Mouse (Mus musculus) v-Abl transformed pro-B cells (cell line): ENCODE results near the gene Cyp2u1.

ENCODE experiments used
- in situ Hi-C, 2 experiments: fragments of 400-800 bp; cut with MboI; formaldehyde crosslinking; loops; one replicate each; pipeline ENCODE4 v1.15.1; 2025; ENCODE audit not compliant: unreplicated experiment in 2 of 2

Cyp2u1 gene

DNA sequence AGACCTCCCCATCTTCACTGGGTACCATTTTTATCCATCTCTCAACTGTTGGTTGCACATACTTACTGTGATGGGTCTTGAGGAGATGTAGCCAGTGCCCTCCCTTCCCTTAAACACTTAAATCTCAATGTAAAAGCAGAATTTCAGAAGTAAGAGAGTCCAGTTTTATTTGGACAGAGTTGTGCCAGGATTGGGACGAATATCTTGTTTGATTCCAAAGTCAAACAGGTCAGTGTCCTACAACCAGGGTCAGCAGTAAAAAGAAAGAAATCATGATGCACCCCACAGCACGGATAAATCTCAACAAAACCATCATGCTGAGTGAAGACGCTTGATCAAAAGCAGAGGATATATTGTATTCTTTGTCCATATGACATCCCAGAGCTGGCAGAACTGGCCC, 4.8 kb upstream of the Cyp2u1 start:
- in situ Hi-C loops = no loop called here

DNA sequence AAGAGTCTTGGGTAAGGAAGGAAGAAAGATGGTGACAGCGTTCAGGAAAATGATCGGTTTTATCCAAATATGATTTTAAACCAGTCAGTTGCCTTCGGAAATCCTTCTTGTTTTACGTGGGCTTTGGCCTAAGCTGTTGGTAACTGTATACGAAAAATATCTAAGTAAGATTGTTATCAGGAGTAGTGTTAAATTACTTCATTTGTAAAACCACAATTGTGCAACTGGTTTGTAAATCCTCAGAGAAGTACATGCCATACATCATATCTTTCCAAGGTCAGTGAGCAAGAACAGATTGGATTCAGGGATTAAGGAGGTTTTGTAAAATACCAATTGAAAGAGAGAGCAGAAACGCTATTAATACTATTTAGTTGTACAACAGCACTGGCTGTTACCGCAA, 3.2 kb upstream of the Cyp2u1 start:
- in situ Hi-C loops = no loop called here

DNA sequence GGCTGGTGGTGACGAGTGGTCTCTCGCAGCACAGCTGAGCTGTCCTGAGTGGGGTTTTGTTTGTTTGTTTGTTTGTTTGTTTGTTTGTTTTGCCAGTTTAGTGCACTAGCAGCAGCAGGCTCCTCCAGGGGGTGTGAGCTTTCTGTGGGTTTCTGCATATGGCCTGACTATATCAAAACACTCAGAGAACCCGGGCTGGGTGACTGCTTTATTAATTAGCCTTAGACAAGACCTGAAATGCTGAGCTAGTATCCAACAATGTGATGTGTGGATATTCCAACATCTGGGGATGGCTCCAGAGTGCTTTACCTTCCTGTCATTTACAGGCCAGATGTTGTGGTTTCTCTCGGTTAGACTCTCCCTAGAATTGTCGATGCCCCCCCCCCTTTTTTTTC, 290 bp upstream of the Cyp2u1 start:
- in situ Hi-C loops = no loop called here

DNA sequence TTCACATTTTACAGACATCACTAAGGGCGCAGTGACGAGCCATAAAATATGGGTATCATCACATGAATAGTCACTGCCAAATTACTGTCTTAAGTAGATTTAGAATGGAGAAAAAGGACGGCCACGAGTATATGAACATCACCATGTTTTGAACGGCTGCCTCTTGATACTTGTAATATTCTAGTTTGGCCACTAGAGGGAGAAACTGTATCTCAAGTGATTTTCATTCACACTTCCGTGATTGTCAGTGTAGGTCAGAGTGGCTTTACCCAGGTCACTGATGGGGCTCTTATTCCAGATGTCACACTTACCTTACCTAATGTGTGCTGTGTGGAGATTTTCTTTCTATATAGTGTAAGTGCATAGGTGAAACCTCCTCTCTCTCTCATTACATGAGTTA, 3.1 kb downstream of the Cyp2u1 start:
- in situ Hi-C loops = no loop called here

DNA sequence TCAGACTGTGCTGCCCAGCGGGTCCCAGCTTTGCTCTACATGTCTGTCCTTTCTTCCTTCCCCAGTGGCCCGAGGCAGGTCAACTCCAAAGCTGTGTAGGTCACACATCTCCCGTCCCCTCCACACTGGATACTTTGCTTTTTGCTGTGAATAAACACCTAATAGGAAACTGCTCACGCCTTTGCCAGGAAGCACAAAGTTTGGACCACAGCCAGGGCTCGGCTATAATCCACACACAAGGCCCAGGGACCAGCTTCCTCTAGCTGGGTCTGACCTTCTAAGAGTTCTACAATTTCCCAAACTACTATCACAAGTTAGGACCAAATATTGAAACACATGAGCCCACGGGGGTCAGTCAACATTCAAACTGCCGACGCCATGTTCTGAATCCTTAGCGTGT, 3.9 kb downstream of the Cyp2u1 start:
- in situ Hi-C loops = no loop called here

DNA sequence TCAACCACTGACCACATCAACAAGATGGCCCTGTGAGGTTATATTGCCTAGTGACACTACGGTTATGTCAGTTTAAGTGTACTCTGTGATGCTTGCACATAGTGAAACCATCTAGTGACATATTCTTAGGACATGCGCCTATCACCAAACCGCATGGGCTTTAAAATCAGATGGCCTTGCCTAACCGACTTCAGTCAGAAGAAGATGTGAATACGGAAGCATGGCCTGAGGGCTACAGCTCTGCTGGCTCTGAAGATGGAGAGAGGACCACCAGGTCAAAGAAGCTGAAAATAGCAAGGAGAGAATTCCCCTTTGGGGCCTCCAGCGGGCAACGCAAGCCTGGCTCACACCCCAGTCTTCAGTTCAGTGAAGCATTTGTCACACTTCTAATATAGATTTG, 6.1 kb downstream of the Cyp2u1 start:
- in situ Hi-C loops = no loop called here

DNA sequence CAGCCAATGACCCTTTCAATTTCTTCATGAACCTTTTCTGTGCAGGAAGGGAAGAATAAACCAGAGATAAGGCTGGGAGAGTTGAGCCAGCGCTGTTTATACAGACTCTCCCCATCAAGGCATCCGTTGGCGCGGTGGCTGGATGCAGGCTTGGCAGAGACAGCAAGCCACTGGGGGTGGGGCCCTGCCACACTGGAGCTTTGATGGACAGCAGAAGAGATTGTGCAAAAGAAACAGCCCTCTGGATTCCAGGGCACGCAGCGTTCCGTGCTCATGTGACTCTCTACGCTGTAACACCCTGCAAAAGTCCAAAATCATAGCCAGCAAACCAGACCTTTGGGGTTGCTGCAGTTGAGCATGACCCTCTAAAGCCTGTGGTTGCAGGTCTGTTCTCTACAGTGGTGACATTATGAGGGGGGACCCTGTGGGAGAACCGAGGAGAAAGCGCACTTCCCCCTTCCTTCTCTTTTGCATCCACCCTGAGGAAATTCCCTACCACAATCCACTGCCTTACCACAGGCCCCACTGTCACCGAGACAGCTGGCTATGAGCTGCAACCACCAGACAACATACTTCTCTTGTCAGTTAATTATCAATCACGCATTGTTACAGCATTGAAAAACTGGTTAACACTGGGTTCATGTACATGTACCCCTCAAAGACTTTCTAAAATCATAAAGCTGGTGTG, 7.4 kb downstream of the Cyp2u1 start:
- in situ Hi-C loops = no loop called here

DNA sequence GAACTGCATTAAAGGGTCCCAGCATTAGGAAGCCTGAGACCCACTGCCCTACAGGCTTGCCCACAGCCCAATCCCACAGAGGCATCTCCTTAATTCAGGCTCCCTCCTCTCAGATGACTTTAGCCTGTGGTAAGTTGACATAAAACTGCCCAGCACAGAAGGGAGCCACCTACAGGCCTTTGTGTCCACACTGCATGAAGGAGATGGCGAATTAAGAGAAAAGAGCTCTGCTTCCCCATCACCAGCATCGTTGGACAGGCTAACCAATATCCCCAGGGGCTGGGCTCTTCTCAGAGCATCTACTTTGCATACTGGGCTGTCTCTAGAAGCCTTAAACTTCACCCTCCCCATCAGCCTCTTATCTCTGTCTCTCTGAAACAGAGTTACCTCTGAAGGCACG, 8.5 kb downstream of the Cyp2u1 start:
- in situ Hi-C loops = no loop called here

DNA sequence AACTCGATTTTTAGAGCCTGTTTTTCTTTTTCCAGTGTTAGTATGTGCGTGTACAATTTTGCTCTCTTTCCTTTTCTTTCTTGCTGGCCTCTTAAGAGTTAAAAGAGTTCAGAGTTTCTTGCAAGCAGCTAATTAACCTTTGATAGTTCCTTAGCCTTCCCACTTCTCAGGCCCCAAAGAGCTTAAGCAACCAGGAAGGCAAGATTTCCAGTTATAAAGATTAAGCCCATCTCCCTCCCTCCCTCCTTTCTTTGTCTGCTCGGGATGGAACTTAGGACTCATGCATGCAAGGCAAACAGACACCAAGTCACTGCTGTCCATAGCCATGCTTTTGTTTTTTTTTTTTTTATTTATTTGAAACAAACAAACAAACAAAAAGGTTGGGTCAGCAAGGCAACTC, 10.1 kb downstream of the Cyp2u1 start:
- in situ Hi-C loops = no loop called here

DNA sequence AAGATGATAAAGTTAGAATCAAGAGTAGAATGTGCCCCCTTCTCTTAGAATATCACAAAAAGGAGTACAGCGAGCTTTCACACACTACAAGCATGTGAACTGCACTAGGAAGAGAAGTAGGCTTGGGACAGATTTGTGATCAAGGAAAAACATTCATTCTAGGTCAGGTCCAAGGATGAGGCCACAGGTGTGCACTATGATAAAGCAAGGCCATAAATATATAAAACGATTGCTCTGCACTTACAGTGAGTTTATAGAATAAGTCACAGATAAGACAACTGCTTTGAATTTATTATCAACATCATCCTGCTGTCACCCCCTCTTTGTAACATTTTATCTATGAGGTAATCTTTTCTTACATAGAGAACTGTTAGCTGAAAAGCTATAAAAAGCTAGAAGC, 10.7 kb downstream of the Cyp2u1 start:
- in situ Hi-C loops = no loop called here

DNA sequence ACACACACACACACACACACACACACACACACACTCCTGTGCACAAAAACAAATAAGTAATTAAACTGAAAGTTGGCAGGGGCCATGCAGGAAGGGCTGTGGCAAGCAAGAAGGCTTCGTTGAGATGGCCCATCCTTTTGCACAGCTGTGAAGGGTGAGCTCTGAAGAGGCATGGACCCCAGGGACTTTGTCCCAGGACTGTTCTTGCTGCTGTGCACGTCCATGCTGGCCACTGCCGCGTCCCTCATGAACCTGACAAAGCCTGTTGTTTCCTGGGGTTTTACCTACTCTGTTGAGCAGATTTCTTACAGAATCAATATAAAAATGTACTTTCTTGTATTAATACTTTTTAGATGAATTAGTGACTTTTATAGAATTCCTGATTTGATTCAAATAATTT, 11.1 kb downstream of the Cyp2u1 start:
- in situ Hi-C loops = no loop called here

DNA sequence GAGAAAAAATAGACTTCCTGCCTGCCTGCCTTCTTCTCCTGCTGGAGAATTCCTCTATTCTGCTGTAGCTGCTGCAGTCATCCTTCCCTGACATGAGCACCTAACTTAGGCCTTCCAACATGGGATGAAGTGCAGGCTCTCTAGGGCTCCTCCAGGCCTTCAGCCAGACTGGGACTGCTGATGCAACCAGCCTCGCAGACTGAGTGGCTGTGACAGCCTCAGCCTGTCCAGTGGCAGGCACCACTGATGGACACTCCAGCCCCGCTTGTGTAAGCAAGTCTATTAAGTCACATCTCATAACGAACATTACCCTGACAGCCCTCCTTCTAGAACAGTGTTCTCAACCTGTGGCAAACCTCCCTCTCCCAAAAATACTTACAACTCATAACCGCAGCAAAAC, 28.9 kb downstream of the Cyp2u1 start:
- in situ Hi-C loops = no loop called here

DNA sequence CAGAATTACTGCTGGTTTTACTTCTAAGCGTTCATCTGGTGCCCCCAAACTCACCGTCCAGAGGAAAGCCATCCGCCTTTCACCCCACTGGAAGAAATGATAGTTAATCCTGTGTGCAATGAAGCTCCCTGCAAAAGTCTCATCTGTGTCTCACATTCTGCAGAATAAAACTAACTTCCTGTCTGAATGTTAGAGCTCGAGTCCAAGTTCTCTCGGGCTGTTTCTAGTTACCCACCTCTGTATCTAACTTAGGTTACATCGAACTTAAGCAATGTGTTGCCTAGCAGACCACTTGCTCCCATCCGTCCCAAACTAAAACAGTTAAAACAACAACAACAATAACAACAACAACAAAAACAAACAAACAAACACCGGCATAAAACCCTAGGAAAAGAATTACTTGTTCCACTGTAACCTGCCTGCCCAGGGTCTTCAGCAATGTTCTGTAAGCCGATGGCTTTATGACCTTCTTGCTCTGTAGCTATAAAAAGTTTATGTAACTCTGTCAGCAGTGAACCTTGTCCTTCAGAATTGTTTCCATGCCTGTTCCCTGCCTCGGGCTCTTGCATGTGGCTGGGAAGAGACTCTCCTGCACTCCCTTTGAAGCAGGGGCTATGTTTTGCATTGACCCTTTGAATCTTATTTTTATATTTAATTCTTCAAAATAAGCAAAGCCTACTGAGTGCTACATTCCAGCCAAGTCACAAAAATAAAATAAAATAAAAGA, 30.5 kb downstream of the Cyp2u1 start:
- in situ Hi-C loops = no loop called here

DNA sequence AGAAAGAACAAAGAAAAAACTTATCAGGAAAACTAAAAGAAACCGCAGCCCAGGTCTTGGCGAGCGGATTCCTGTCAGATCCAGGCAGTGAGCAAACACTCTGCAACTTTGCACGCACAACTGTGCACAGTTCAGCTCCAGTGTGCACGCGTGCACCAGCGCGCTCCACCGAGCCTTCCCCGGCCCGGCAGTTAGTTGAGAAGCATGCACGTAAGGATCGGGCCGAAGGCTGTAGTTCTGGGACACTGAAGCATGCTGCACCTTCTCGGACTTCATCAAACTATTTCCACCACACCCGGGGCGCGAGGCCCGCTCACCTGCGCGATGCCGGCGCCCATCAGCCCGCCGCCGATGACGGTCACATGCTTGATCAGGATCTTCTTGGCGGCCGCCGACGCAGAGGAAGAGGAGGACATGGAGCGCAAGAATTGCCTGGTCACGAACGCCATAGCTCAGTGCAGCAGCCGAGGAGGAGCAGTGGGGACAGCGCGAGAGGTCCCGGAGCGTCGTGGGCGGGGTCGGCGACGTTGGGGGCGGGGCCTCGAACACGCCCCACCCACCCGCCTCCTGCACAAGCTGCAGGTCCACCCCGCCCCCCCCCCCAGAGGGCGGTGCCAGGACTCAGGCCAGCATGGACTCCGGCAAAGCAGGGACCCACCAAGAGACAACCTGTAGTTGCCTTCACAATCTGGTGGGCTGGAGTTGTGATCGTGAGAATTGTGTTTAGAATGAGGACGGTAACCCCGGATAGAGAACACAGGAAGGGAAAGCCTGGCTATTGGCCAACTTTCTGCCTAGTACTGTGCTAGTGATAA, 31.3 kb downstream of the Cyp2u1 start, which contains the start of gene Hadh:
TSS of gene Hadh (minus strand) at position 543 of the 815 bp plus-strand sequence.
- in situ Hi-C loops = no loop called here

DNA sequence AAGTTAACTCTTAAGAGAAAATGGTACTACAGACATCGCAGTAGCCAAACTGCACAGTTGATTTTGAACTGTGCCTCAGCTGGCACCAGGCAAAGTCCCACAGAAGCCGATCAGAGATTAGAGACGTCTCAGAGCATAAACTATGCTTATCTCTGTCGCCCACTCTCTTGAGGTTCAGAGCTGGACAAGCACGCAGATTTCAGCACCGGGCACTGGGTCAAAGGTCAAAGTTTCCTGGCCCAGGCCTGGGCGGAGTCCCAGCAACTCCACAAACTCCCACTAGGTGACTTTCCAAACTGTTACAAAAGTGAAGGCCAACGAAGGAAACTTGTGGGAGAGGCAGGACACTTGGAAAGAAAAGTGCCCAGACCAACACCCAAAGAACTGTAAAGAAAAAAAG, 31.9 kb downstream of the Cyp2u1 start:
- in situ Hi-C loops = no loop called here

DNA sequence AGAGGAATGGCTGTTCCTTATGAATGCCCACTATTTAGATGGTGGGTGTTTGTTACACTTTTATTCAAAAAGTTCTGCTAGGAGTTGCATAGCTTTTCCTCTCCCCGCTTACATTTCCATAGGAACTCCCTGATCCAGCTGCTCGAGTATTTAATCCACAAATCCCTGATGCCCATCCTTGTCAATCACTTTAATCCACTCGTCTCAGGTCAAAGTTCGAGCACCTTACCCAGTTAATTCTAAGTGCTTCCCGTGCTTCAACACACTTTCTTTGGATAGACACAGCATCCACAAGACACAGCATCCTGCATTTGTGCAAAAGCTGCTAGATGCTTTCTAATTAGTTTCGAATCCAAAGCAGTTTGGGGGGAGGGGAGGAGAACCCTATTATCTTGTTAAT, 32.6 kb downstream of the Cyp2u1 start:
- in situ Hi-C loops = no loop called here

DNA sequence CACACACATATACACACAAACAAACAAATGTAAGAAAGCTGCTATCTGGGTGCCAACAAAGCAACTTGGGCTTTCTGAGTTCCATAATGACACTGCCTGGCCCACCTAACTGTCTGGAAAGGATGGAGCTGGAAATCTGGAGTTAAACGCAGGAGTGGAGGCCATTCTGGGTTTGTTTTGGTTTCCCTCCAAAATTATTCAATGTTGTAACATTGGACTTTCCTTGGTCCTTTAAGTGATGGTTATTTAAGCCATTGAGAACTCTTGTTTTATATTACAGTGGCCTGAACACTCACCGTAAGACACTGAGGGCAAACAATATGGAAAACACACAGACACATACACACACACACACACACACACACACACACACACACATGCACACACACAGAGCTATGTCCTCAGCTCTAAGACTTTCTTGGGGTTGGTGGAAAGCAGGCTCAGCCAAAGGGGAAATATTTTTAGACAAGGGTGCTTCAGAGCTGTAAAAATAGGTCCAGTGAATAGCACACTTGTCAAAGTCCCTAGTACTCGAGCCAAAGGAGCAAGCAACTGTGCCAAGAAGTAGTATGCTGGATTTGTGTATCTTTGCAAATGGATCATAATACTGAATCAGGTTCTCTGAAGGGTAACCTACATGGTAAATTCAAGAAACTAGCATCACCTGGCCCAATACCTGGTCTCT, 36.5 kb downstream of the Cyp2u1 start:
- in situ Hi-C loops = no loop called here

DNA sequence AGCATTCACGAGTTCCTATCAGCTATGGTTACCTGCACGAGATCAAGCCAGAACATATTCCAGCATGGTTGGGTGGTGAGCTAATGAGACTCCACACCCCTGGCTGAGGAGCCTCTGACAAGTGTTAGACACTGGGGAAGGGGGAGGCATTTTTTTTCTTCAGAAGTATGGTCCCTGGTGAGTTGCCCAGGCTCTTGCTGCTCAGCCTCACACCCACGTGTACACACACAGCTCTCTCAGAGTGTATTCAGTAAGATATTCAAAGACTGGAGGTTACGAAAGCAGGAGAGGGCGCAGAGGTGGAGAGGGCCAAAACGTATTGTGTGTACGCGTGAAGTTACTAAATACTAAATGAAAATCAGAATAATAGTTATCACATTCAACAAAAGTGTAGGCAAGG, 37.5 kb downstream of the Cyp2u1 start:
- in situ Hi-C loops = no loop called here

DNA sequence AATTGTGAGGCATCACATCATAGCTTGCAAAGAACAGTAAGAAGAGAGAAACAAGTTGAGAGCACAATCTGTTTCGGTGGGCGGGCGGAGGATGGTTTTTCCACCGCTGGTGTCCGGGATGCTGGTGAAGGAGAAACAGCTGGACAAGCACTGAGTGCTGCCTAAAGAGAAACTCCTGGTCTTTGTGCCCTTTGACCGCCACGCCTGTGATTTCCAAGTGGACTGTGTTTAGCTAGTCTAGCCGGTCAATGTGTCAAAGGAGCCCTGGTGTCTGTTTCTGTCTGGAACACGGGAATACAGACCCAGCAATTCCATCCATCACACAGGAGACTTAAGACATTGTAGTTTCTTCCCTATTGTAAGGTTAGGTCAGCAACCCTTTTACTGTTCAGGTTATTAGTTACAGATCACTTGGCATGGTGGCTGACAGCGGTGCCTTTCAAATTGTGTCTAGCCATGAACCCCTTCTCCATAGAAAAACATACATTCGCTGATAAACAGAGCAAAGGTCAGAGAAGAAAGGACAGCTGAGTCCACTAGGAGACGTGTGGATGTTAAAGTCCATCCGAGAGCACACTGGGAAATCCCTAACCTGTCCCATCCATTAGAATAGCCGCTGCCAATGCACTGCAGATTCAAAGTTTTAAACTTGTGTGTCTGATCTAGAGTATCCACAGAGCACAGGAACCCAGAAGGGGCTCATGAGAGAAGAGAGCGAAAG, 39.1 kb downstream of the Cyp2u1 start:
- in situ Hi-C loops = no loop called here

DNA sequence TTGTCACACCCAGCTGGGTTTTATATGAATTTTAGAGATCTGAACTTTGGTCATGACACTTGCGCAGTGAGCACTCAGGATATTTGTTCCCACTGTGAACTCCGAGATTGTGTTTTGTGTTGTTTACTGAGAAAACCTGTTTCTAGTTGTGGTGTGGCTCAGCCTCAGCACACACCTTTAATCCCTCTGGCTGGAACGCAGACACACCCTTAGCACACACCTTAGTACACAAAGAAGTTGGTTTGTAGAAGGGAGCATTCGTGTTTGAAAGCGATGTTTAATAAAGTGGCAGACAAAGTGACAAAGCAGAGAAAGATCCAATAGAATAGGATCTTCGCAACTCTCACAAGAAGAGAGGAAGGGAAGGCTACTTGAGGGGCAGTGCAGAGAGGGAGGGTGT, 42.6 kb downstream of the Cyp2u1 start:
- in situ Hi-C loops = no loop called here
